Mouse (Mus musculus) macrophage (primary cell): ENCODE results near the gene Ints11. TPM values are rescaled to one million over a fixed set of nuclear protein-coding genes. Genes with fewer than 3 reads are reported as not detected.

Experiments used
- H3K27ac ChIP-seq: fragments of 350-480 bp; formaldehyde crosslinking; 2 replicates; pipeline ENCODE4 v1.9.0; 2021
- H3K36me3 ChIP-seq: fragments of 350-480 bp; formaldehyde crosslinking; 2 replicates; pipeline ENCODE4 v1.9.0; 2021; ENCODE audit errors: inconsistent target
- H3K4me3 ChIP-seq: fragments of 350-480 bp; formaldehyde crosslinking; 2 replicates; pipeline ENCODE4 v1.9.0; 2021; ENCODE audit errors: inconsistent target
- H3K79me2 ChIP-seq: fragments of 350-480 bp; formaldehyde crosslinking; 2 replicates; pipeline ENCODE4 v1.9.0; 2021; ENCODE audit errors: inconsistent target
- WGBS: methylation state at CpG from one replicate; pipeline ENCODE4 v1.1.7; 2026; ENCODE audit warnings: inconsistent platforms; ENCODE audit not compliant: missing documents; 5-methylcytosine and 5-hydroxymethylcytosine counted together
- polyA plus RNA-seq: library from polyadenylated mRNA; stranded (reverse); fragments of 250-400 nt; gene quantifications from 3 replicates; pipeline ENCODE4 v1.2.4, GENCODE M21; 2018; ENCODE audit warnings: inconsistent platforms

Ints11 gene
- polyA plus RNA-seq, 1 experiment from 2014 or later: 11.2 TPM

GRCm38 (mm10) chr4:155892438-155893211 lies 23.3 kb downstream of the Ints11 start:
- Histone ChIP-seq H3K79me2 (peaks cover 55% of the 10 kb centered on the region), H3K36me3 (peaks cover 10% of the 10 kb centered on the region; the same call in 1 of the 2 replicates), H3K27ac (no peak overlapping the region), H3K4me3 (peak overlapping the region; percentile 73)
- 4% methylated on average over 29 of the region's 37 CpGs for WGBS

DNA sequence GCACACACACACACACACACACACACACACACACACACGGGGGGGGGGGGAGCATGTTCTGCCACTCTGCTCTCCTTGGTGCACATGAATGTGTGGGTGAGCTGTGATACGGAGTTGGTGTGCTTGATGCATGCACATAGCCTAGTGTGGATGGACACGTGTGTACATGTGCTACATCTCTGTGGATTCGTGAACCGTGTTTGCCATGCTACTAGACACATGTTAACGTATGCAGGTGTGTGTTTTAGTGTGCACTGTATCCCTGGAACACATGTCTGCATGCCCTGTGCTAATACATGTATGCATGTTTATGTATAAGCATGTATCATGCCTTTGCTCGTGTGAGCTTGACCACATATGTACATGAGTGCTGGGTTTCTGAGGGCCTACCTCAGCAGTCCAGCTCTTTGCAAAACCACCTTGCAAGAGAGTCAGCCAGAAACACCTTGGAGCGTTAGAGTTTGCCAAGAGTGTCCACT lies 23.9 kb downstream of the Ints11 start:
- H3K79me2 ChIP-seq: peaks cover 55% of the 10 kb centered on the region
- peak overlapping the region; percentile 73 for H3K4me3 ChIP-seq
- H3K27ac ChIP-seq: no peak overlapping the region
- peaks cover 4% of the 10 kb centered on the region; the same call in 1 of the 2 replicates for H3K36me3 ChIP-seq
- 79% methylated on average over 7 of the region's 8 CpGs for WGBS

DNA sequence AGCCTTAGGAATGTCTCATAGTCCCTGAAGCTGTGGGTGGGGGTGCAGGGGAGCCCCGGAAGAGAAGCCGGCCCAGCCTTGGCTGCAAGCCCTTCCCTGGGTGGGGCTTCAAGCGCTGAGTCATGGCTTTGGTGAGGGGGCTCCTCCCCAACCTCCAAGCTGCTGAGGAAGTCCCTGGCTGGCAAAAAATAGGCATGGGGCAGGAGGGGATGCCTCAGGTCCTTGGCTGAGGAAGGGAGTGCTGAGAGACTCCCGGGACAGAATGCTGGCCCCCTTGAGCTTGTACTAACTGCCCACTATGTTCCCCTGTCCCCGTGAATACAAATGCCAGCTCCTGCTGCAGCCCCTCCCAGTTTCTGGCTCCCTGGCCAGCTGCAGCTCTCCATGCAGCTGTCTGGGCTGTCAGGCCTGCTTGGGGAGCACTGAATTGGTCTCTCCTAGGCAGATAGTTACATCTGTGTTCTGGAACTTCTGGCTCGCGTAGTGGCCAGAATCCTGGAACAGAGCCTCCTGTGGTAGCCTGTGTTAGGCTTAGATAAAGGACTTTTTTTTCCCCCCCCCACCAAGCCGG lies 25.1 kb downstream of the Ints11 start:
- peaks cover 55% of the 10 kb centered on the region for H3K79me2 ChIP-seq
- H3K27ac ChIP-seq: peak overlapping the region; percentile 34
- H3K36me3 ChIP-seq: peaks cover 6% of the 10 kb centered on the region; the same call in 1 of the 2 replicates
- H3K4me3 ChIP-seq: peak overlapping the region; percentile 73; the same call in 1 of the 2 replicates
- WGBS: 35% methylated on average over 8 of the region's 8 CpGs

- 84% methylated on average over 6 of the region's 6 CpGs for WGBS
- Histone ChIP-seq H3K36me3 (peaks cover 14% of the 10 kb centered on the region), H3K79me2 (peaks cover 55% of the 10 kb centered on the region), H3K4me3 (no peak overlapping the region), H3K27ac (no peak overlapping the region)
Observed at GRCm38 (mm10) chr4:155895216-155895615, 25.9 kb downstream of the Ints11 start.

GRCm38 (mm10) chr4:155895826-155896225 lies 26.5 kb downstream of the Ints11 start:
- Histone ChIP-seq H3K79me2 (peaks cover 50% of the 10 kb centered on the region), H3K36me3 (peaks cover 18% of the 10 kb centered on the region), H3K4me3 (no peak overlapping the region), H3K27ac (no peak overlapping the region)
- 79% methylated on average over 4 of the region's 4 CpGs for WGBS

- WGBS: 95% methylated on average over 12 of the region's 12 CpGs
- H3K27ac ChIP-seq: no peak overlapping the region
Observed at GRCm38 (mm10) chr4:155896461-155896860, 27.1 kb downstream of the Ints11 start.

GRCm38 (mm10) chr4:155898318-155898717 lies 29.0 kb downstream of the Ints11 start:
- Histone ChIP-seq H3K36me3 (peaks cover 41% of the 10 kb centered on the region), H3K79me2 (peaks cover 35% of the 10 kb centered on the region), H3K27ac (no peak overlapping the region), H3K4me3 (no peak overlapping the region)
- WGBS: 94% methylated on average over 2 of the region's 2 CpGs

More at GRCm38 (mm10) chr4:155896461-155896860, 27.1 kb downstream of the Ints11 start:
- peaks cover 24% of the 10 kb centered on the region for H3K36me3 ChIP-seq
- peaks cover 45% of the 10 kb centered on the region for H3K79me2 ChIP-seq
- no peak overlapping the region for H3K4me3 ChIP-seq

DNA sequence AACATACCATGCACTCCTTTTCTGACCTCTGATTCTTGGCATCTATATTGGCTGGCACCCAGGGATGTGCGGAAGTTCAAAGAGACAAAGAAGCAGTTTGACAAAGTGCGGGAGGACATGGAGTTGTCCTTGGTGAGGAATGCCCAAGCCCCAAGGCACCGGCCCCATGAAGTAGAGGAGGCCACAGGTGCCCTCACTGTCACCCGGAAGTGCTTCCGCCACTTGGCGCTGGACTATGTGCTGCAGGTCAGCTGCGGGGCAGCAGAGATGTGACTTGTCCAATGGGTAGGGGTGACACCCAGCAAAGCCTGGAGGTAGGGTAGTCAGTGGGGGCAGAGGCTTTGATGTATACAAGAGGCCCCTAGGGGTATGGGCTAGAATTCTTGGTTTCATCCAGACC lies 30.0 kb downstream of the Ints11 start:
- H3K36me3 ChIP-seq: peaks cover 48% of the 10 kb centered on the region
- peaks cover 25% of the 10 kb centered on the region for H3K79me2 ChIP-seq

GRCm38 (mm10) chr4:155901205-155901604 lies 31.9 kb downstream of the Ints11 start:
- Histone ChIP-seq H3K36me3 (peaks cover 48% of the 10 kb centered on the region), H3K4me3 (no peak overlapping the region)
- WGBS: 27% methylated on average over 3 of the region's 3 CpGs

More for the DNA sequence above, 30.0 kb downstream of the Ints11 start:
- H3K27ac ChIP-seq: no peak overlapping the region
- H3K4me3 ChIP-seq: no peak overlapping the region
- 100% methylated on average over 5 of the region's 7 CpGs for WGBS

DNA sequence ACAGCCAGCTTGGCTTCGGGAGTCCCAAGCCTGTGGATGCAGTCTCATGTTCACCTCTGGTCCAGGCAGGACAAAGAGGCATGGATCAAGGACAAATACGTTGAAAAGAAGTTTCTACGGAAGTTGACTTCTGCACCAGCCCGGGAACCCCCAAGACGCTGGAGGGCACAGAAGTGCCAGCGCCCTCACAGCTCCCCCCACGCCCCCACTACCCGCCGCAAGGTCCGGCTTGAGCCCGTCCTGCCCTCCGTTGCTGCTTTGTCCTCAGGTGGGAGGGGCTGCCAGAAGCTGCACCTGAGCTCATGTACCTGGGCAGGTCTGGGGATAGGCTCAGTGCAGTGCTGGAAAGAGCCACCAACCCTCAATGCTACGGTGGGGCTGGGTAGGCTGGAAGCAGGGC lies 33.9 kb downstream of the Ints11 start:
- H3K4me3 ChIP-seq: no peak overlapping the region
- peaks cover 48% of the 10 kb centered on the region for H3K36me3 ChIP-seq
- no peak overlapping the region for H3K27ac ChIP-seq
- no peaks in the 10 kb centered on the region for H3K79me2 ChIP-seq
- WGBS: 96% methylated on average over 13 of the region's 13 CpGs

More at GRCm38 (mm10) chr4:155901205-155901604, 31.9 kb downstream of the Ints11 start:
- Histone ChIP-seq H3K79me2 (peaks cover 7% of the 10 kb centered on the region), H3K27ac (no peak overlapping the region)

- Histone ChIP-seq H3K4me3 (no peak overlapping the region), H3K36me3 (peaks cover 40% of the 10 kb centered on the region), H3K27ac (no peak overlapping the region), H3K79me2 (no peaks in the 10 kb centered on the region)
- 95% methylated on average over 12 of the region's 13 CpGs for WGBS
Observed at GRCm38 (mm10) chr4:155904318-155905102, 35.2 kb downstream of the Ints11 start.

GRCm38 (mm10) chr4:155905634-155906033 lies 36.3 kb downstream of the Ints11 start:
- Histone ChIP-seq H3K4me3 (no peak overlapping the region), H3K36me3 (peaks cover 31% of the 10 kb centered on the region), H3K27ac (no peak overlapping the region), H3K79me2 (no peaks in the 10 kb centered on the region)
- WGBS: 95% methylated on average over 13 of the region's 13 CpGs

GRCm38 (mm10) chr4:155906125-155906524 lies 36.8 kb downstream of the Ints11 start:
- no peaks in the 10 kb centered on the region for H3K79me2 ChIP-seq
- 83% methylated on average over 8 of the region's 9 CpGs for WGBS

DNA sequence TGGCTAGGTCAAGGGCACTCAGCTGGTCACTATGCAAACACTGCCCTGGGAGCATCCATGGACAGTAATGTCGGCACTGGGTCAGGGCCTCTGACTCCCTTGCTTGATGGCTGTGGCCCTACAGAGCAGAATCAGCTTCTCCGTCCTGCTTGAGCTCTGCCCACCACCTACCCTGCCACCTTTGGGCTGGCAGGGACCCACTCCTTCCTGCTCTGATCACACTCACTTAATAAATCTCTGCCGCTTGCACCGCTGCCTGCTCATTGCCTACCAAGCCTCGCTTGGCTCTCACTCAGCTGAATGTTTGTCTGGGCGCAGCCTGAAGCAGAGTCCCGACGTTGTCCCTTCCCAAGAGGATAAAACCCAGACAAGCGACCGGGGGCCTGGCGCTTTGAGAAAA lies 37.7 kb downstream of the Ints11 start:
- H3K79me2 ChIP-seq: no peaks in the 10 kb centered on the region
- WGBS: 94% methylated on average over 11 of the region's 11 CpGs
- no peak overlapping the region for H3K4me3 ChIP-seq
- H3K36me3 ChIP-seq: peaks cover 18% of the 10 kb centered on the region
- H3K27ac ChIP-seq: no peak overlapping the region

More at GRCm38 (mm10) chr4:155906125-155906524, 36.8 kb downstream of the Ints11 start:
- no peak overlapping the region for H3K27ac ChIP-seq
- H3K4me3 ChIP-seq: no peak overlapping the region
- peaks cover 27% of the 10 kb centered on the region for H3K36me3 ChIP-seq
